Mouse (Mus musculus) kidney, postnatal 10 days (tissue): ENCODE measurements at regions not wholly inside any gene's neighbourhood (a gene's known extent, or its start where the extent isn't known, plus 50 kb on each side); places are given as distances from the start of the nearest gene placed in this dataset.
A peak's percentile ranks its signal among the peaks of the same experiment; 100 is the strongest.

ENCODE experiments used
- DNase-seq: peaks from one replicate; pipeline ENCODE4 v3.0.0; 2021; ENCODE audit warnings: mixed read lengths

- DNase-seq, result peak; percentile 10
Observed at GRCm38 (mm10) chr4:47630006-47630405, 155.5 kb downstream of the Sec61b start.

DNA sequence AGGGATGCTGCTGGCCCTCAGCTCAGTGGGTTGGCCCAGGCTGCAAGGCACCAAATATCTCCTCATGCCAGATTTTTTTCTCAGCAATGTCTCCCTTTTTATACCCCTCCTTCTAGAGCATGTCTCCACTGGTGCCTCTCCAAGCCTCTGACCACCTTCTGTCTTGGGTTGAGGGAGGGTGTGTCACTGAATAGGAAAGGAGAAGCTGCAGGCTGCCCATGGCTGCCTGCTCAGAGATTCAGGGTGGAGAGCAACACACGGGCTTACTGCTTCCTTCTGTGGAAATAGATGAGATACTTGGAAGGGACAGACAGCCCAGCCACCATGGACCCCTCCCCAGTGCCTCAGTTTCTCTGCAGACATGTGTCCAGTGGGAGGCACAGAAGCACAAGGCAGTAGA lies 156.0 kb downstream of the Sec61b start:
- no peak for DNase-seq

DNA sequence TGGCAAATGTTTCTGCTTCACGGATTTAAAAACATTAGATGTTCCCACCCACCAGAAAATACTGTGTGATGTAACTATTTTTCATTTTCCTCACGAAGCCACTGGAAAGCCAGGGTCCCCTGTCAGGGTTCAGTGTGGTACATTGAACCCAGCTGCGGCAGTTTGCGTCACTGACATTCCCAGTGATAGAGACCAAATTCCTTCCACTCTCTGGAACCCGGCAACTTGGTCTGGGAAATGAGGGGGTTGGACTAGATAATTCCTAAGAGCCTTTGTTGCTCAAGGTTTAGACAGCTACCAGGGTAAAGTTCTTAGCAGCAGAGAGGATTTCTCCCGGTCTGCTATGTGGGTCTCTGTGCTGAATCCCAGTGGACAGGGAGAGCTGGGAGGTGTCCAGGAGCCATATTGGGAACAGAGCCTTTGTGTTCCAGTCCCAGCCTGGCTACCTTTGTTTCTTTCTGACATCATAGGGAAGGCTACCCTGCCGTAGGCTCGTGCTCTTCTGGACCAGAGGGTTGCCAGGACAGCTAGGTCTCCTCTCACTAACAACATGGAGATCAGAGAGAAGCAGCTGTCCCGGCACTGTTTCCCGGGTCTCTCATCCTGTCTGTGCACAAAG lies 164.5 kb downstream of the Sec61b start:
- no peak for DNase-seq

DNA sequence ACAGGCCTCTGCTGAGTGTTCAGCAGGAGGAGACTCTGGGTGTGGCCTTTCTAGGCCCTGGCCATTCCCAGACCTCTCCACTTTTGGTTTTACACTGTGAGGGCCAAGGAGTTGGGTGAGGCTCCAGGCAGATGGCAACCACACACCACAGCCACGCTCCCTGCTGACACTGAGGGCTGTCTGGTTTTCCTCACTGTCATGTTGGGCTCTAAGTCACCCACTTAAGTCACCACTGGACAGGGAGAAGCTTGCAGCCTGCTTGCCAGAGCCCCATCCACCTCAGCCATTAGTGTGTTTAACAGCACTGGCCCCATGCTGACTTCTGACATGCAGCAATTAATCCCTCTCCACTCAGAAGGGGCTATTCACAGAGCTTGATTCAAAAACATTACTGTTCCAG lies 170.6 kb downstream of the Sec61b start:
- DNase-seq, result no peak

DNA sequence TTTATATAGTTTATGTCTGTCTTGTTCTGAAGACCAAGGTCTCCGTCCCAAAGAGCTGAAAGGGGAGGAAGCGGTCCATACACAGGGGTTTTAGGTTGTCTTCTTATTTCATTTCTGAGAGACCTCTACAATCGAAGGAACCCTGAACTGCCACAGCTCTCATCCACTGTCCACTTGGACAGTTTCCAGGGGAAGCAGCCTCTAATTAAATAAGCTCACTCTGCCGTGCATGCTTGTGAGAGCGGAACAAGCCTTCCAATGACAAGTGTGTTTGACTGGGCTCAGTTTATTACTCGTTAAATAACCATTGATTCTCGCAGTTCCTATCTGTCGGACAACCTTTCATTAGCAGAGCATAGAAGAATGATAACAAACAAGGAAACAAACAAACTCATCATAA lies 174.2 kb downstream of the Sec61b start:
- no peak for DNase-seq

GRCm38 (mm10) chr4:47649951-47650350 lies 175.5 kb downstream of the Sec61b start:
- no peak for DNase-seq

DNA sequence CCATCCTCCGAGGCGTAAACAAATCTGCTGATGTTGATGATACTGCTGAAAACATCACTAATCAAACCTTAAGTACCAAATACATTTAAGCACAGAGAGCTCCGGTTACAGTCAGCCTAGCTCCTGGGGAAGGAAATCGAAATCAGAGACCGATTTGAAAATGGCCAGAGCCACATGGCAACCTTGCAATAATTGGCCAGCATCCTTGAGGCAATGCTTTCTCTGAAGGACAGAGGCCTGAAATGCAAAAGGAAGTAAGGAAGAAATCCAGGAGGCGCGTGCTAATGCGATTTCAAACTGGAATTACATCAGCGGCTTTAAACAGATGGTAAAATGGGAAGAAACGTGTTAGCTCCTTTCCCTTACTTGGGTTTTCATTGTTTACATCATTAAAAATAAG lies 177.1 kb downstream of the Sec61b start:
- DNase-seq, result no peak

DNA sequence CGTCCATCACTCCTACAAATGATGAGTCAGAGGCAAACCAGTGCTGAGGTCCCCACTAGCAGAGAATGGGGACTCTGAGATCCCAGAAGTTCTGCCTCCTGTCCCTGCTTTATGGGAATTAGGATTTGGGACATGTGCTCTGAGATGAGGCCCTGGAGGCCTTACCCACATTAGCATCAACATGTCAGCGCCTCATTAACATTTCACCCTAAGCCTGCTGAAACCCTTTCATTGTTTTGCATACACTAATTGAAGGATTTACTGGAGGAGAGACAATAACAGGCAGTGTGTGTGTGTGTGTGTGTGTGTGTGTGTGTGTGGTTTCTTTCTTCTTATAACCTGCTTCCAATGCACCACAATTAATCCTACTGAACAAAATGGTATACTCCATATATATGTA lies 178.7 kb downstream of the Sec61b start:
- no peak for DNase-seq

GRCm38 (mm10) chr4:47669519-47669918 lies 195.1 kb downstream of the Sec61b start:
- no peak for DNase-seq

DNA sequence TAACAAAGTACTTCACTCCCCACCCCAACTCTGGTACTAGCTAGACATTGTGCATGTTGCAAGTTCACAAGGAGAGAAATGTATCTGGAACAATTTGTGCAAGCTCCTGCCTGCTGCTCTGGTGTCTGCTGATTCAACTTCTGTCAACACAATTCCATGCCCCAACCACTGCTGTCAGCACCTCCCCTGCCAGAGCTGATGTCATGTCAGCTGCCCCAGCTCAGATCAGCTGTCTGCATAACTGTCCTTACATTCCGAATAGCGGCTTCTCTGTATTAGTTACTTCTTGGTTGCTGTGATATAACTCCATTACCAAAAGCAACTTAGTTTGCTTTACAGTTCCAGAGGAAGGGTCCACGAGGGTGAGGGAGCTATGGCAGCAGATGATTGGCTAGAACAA lies 196.0 kb downstream of the Sec61b start:
- DNase-seq, result no peak

GRCm38 (mm10) chr4:47671362-47671761 lies 196.9 kb downstream of the Sec61b start:
- DNase-seq, result no peak

DNA sequence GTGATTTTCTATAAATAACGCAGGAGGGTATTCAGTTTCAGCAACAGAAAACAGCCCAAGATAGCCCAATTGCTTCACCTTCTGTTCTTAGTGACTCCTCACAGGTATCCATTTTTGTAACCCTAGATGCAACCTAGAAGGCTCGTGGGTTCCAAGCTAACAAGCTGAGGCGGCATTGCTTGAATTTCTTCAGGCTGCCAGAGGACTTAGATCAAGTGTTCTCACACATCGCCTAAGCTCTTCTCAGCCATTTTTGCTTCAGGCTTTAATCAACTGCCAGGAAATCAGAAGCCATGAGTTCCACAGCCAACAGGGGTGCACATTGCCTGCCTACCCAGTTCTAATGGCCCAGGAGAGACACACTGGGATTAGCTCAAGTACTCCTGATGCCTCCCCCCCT lies 206.7 kb downstream of the Sec61b start:
- DNase-seq, result no peak

DNA sequence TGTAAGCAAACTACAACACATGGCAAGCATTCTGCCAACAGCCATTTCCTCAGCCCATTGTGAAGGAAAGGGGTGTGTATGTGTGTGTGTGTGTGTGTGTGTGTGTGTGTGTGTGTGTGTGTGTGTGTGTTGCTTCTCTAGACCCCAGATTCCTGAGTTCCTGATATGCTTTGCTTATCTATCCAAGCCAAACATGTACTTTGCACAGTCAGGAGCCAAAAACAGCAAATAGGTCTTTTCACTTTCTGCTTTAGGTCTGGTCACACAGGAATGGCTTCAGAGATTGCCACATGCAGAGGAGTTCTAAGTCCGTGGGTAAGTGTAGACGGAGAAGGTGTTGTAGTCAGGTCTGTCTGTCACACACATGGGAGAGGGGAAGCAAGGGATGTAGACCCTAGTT lies 216.7 kb downstream of the Sec61b start:
- DNase-seq, result no peak

DNA sequence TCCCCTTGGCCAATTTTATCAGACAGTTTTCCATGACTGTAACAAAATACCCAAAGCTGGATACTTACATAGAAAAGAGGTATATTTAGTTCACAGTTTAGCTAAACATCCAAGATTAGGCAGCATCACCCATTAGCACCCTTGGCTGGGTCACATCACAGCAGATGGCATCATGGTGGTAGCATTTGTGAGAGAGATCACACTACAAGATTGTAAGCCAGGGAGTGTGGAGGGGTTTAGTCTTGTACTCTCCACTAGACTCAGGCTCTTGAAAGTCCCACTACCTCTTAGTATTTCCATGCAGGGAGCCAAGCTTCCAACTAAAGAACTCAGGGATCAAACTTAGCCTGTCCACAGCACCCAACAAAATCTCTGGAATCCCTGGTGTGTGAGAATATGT lies 218.2 kb downstream of the Sec61b start:
- DNase-seq, result no peak

- DNase-seq, result no peak
Observed at GRCm38 (mm10) chr4:47693221-47693620, 218.8 kb downstream of the Sec61b start.

GRCm38 (mm10) chr4:47697071-47697470 lies 222.6 kb downstream of the Sec61b start:
- DNase-seq, result no peak

DNA sequence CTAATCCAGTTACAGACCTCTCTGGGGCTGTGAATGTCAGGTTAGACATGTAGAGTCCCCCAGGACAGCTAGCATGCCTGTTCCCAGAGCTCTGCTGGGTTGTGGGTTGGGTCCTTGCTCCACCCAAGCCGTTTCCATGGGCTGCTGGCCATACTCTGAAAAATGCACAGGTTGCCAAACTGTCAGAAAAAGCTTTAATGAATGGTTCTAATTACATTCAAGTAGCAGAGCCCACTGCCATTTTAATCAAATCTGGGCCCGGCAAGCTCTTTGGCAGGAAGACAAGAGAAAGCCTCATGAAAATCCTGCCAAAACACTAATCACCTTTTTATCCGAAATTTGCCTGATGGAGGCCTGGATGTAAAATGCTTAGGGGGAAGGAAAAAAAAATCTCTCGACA lies 224.1 kb downstream of the Sec61b start:
- no peak for DNase-seq

DNA sequence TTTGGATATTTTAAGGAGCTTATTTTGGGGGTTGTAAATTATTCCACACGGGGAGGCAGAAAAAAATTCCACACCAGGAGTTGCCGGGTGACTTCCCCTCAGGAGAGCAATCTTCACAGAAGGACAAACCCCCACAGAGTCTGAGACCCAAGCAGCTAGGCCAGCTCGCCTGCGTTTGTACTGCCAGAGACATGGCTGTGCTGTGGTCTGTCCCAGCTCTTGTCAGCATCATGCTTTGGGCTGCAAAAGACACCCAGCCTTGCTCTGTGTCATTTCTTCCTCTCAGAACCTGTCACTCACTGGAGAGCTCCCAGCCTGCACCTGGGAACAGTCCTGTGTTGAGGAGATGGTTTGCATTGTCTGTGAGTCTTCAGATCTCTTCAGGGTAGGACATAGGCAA lies 224.5 kb downstream of the Sec61b start:
- DNase-seq, result no peak

DNA sequence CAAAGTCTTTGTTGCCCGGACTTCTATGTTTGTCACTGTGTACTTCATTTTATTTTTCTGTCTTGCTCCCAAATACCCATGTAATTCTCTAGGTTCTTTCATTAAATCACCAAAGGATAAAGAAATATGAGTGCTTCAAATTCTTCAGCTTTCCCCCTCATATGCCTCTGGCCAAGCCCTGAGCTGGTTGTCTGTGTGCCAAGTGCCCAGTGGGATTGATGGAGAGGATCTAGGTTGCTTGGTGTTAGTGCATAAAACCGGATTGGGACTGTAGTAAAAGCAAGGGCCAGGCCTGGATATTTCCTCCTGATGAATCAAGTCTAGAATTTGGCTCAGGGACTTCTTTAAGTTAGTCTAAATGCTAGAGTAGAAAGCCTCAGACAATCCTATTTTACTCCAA lies 229.0 kb downstream of the Sec61b start:
- DNase-seq, result no peak

- DNase-seq, result no peak
Observed at GRCm38 (mm10) chr4:47704607-47705006, 230.1 kb downstream of the Sec61b start.

DNA sequence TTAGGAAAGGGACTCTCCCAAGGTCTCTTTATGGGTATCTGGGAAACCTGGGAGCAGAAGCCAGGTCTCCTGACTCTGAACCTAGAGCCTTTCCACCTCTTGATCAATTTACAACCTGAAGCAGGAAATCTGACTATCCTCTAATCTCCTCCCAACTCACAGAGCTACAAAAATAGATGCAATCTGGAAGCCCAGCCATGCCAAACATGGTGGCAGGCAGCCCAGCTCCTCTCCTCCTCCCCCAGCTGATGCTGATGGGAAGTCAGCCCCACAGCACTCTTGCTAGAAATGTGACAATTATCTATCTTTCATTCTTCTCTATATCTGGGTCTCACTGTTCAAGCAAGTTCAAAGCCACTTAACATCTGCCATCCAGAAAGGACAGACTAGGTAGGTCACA lies 233.5 kb downstream of the Sec61b start:
- DNase-seq, result no peak

DNA sequence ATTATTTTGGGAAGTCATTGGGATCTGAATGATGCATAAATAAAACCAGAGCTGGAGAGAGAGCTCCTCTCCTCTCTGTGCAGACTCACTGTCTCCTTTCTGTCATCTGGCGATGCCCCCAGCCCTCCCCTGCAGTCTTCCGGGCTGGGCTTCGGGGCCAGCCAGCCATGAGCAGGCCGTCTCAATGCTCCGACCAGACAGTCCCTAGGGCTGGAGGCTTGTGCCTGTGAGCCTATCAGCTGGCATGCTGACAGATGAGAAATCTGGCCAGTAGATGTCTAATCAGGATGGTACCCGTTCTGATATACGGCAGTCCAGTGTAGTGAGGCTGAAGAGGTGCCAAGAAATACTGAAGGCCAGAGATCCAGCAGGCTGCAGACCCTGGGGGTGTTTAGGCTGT lies 238.9 kb downstream of the Sec61b start:
- no peak for DNase-seq

DNA sequence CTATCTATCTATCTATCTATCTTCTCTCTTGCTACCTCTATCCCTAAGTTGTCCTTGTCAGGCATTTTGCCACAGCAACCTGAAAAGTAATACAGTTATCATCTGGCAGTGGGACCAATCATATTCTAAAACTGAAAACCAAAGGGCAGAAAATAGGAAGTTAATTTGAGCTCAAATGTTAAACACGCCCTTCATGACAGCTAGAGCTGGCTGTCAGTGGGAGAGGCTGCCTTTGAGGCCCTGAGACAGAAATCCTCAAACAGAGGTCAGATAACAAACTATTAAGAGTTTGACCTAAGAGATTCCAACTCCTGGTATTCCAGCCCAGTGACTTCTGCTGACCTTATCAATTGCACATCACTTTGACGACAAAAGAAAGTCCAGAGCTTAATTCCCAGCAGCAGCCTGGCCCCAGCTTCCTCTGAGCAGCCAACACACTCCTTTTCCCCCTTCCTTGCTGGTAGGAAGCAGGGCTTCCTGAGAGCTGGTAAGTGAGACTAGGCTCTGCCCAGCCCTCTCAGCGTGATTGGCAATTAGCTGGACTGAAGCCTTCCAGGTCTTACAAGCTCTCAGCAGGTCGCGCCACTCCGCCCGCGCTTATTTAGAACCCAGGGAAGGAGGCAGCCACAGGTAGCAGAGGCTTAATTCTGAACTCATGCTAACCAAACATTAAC lies 250.0 kb downstream of the Sec61b start:
- DNase-seq, result peak; percentile 12

DNA sequence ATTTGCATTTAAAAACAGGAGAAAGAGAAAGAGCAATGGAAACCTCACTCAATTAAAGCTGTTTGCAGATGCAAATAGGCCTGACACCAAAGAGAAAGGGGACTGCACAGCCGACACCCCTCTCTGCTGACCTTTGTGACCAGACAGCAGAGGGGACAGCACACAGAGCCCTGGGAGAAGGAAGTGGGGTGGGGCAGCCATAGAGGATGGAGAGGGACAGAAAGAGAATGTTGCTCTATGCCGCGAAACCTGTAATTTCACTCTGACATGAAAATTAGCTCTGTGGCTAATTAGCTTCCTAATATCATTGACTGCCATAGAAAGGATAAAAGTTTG lies 250.5 kb downstream of the Sec61b start:
- DNase-seq, result no peak

- no peak for DNase-seq
Observed at GRCm38 (mm10) chr4:47746498-47747190, 272.2 kb downstream of the Sec61b start.
